Mouse (Mus musculus) kidney, embryonic 16.5 days (tissue): Measurements from ENCODE around the gene 4933406M09Rik. TPM values are rescaled to one million over a fixed set of nuclear protein-coding genes. Genes with fewer than 3 reads are reported as not detected.

Experiments used
- ATAC-seq: fragments of 200-750 bp; cut with Nextera tagmentation; 2 replicates; pipeline ENCODE4 v1.8.0; 2017; ENCODE audit warnings: moderate TSS enrichment; ENCODE audit not compliant: low FRiP score, low TSS enrichment
- H3K27ac ChIP-seq: fragments of 300-500 bp; sonication (generic); 2 replicates; pipeline ENCODE4 v1.5.1; 2014; ENCODE audit warnings: low read length
- H3K27me3 ChIP-seq: fragments of 300-500 bp; sonication (generic); 2 replicates; pipeline ENCODE4 v1.6.1; 2014; ENCODE audit warnings: low read length, control low read depth, mixed read lengths; ENCODE audit not compliant: insufficient read depth
- H3K36me3 ChIP-seq: fragments of 300-500 bp; sonication (generic); 2 replicates; pipeline ENCODE4 v1.6.1; 2014; ENCODE audit warnings: low read length, control low read depth, mixed read lengths; ENCODE audit not compliant: insufficient read depth
- H3K4me1 ChIP-seq: fragments of 300-500 bp; sonication (generic); 2 replicates; pipeline ENCODE4 v1.6.1; 2014; ENCODE audit warnings: low read length, control low read depth, mixed read lengths; ENCODE audit not compliant: insufficient read depth
- H3K4me2 ChIP-seq: fragments of 300-500 bp; sonication (generic); replicated peaks from 2 replicates; pipeline ENCODE4 v1.6.1; 2014; ENCODE audit warnings: low read depth, low read length
- H3K4me3 ChIP-seq: fragments of 300-500 bp; sonication (generic); 2 replicates; pipeline ENCODE4 v1.5.1; 2014; ENCODE audit warnings: mild to moderate bottlenecking, low read length
- H3K9ac ChIP-seq: fragments of 300-500 bp; sonication (generic); replicated peaks from 2 replicates; pipeline ENCODE4 v1.6.1; 2014; ENCODE audit warnings: low read length
- H3K9me3 ChIP-seq: fragments of 300-500 bp; sonication (generic); 2 replicates; pipeline ENCODE4 v1.6.1; 2016; ENCODE audit warnings: low read length, control low read depth
- WGBS: fragments of 180-500 bp; shearing (Covaris S2); extraction: QIAGEN DNeasy Blood & Tissue Kit; methylation state at CpG from one replicate; pipeline ENCODE4 v1.1.7; 2014; 5-methylcytosine and 5-hydroxymethylcytosine counted together
- polyA plus RNA-seq: library from polyadenylated mRNA; unstranded; fragments of >200 nt; fragmentation: Nextera tagmentation; extraction: Ambion mirVana; gene quantifications from 2 replicates; pipeline ENCODE4 v1.2.1, GENCODE M21; 2015

4933406M09Rik gene
- polyA plus RNA-seq, 1 experiment from 2014 or later: not detected

DNA sequence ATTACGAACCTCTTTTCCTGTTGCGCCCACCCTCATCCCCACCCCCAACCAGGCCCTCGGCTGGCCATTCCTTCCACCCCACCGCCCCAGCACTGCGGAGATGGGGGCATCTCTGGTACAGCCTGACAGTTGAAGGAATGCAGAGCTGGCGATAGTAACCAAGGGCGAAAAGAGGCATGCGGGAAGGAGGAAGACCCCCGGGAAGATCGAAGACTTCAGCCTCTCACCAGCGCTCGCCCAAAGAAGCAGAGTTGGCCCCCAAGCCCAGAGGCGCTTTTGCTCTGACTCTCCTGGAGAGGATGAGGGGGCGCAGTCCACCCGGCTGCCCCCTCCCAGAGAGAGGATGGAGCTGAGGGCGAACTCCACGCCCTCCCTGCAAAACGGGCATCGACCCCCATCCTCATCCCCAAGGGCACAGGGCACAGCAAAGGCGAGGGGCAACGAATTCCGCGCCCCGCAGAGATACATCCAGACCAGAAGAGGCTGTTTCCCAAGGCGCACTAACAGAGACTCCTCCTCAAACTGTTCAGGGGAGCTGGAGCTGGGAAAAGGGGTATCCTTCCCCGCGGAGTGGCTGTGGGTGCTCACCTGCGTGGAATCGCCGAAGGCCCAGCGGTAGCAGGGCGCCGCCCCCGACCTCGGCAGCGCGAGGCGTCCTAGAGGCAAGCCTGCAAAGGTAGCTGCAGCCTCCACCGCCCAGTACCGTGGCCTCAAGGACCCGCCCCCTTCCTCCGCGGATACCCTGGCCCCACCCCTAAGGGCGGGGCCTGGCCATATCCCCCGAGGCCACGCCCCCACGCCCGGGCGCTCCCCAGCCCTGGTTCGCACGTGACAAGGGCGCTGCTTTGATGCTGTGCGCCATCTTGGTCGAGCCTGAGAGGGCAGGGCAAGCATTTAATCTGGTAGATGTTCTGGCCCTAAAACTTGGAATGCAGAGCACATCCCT lies 41.5 kb upstream of the 4933406M09Rik start:
- no peak overlapping the region for H3K27ac ChIP-seq
- peaks cover 19% of the 10 kb centered on the region for H3K36me3 ChIP-seq
- WGBS: 2% methylated on average over 54 of the region's 54 CpGs
- H3K4me1 ChIP-seq: peaks cover 17% of the 10 kb centered on the region
- H3K9me3 ChIP-seq: no peaks in the 10 kb centered on the region
- H3K27me3 ChIP-seq: no peaks in the 10 kb centered on the region
- H3K4me2 ChIP-seq: peak overlapping the region; percentile 95
- H3K9ac ChIP-seq: peak overlapping the region; percentile 67
- peak; percentile 94 for ATAC-seq
- H3K4me3 ChIP-seq: peak overlapping the region; percentile 63

GRCm38 (mm10) chr1:134345075-134345474 lies 40.7 kb upstream of the 4933406M09Rik start:
- ATAC-seq: no peak
- 77% methylated on average over 4 of the region's 4 CpGs for WGBS
- Histone ChIP-seq H3K9me3 (no peaks in the 10 kb centered on the region), H3K4me2 (peak overlapping the region; percentile 95), H3K9ac (peak overlapping the region; percentile 36; the same call in 1 of the 2 replicates), H3K27ac (no peak overlapping the region), H3K27me3 (no peaks in the 10 kb centered on the region), H3K4me3 (peak overlapping the region; percentile 63), H3K4me1 (peaks cover 17% of the 10 kb centered on the region), H3K36me3 (peaks cover 26% of the 10 kb centered on the region)

DNA sequence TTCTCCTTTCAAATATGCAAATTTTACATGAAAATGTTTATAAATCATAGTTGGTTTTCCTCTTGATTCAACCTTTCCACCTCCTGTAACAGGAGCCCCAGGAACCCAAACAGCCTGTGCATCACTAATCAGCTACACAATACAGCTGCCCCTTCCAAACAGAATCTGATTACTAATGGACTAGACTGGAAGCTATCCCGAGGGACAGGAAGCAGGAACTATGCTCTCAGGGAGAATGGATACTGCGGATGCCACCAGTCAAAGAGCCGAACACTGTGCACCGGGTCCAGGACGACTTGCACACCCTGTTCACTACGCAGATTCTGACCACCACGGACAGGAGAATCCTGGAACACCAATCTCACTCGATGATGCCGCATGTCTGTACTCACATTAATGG lies 37.9 kb upstream of the 4933406M09Rik start:
- H3K27me3 ChIP-seq: no peaks in the 10 kb centered on the region
- no peak overlapping the region for H3K4me2 ChIP-seq
- peaks cover 51% of the 10 kb centered on the region for H3K36me3 ChIP-seq
- peaks cover 20% of the 10 kb centered on the region for H3K4me1 ChIP-seq
- no peak for ATAC-seq
- no peak overlapping the region for H3K9ac ChIP-seq
- H3K27ac ChIP-seq: no peak overlapping the region
- no peak overlapping the region for H3K4me3 ChIP-seq
- WGBS: 90% methylated on average over 9 of the region's 9 CpGs
- H3K9me3 ChIP-seq: no peaks in the 10 kb centered on the region

- 0 out of 2 replicates have a peak, but pooled peaks cover 7% of the 10 kb centered on the region for H3K4me1 ChIP-seq
- no peaks in the 10 kb centered on the region for H3K27me3 ChIP-seq
- H3K27ac ChIP-seq: peak overlapping the region; percentile 45; the same call in 1 of the 2 replicates
- no peak overlapping the region for H3K9ac ChIP-seq
- peaks cover 73% of the 10 kb centered on the region for H3K36me3 ChIP-seq
- H3K4me3 ChIP-seq: no peak overlapping the region
- 54% methylated on average over 2 of the region's 2 CpGs for WGBS
- ATAC-seq: peak; percentile 91
- no peaks in the 10 kb centered on the region for H3K9me3 ChIP-seq
- H3K4me2 ChIP-seq: no peak overlapping the region
Observed at GRCm38 (mm10) chr1:134353326-134353725, 32.4 kb upstream of the 4933406M09Rik start.

DNA sequence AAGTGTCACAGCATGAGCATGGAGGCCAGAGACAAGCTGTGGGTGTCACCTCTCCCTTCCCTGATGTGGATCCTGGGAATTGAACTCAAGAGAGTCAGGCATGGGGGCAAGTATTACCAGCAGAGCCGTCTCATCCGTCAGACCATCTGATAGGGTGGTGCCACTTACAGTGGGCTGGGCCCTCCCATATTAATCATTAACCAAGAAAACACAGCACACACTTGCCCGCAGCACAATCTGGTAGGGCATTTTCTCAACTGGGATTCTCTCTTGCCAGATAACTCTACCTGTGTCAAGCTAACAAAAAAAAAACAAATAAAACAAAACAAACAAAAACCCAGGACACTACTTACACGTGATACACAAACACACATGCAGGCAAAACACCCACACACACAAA lies 28.3 kb upstream of the 4933406M09Rik start:
- H3K27me3 ChIP-seq: no peaks in the 10 kb centered on the region
- WGBS: 70% methylated on average over 4 of the region's 4 CpGs
- no peak for ATAC-seq

DNA sequence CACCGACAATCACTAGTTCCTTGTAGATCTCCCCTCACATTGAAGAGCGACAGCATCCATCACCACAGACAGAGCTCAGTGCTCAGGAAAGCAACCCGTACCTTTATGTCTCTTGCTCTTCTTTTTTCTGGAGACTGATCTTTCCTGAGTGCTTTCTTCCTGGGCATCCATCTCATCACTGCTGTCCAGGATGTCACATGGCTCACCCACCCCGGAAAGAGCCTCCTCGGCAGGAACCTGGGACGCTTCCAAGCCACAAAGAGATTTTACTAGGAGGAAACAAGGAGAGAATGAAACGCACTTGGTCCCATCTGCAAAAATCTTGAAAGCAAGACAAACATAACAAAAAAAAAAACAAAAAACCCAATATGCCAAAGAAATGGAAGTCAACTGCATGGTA lies 25.1 kb upstream of the 4933406M09Rik start:
- H3K4me1 ChIP-seq: peaks cover 15% of the 10 kb centered on the region
- H3K4me3 ChIP-seq: peak overlapping the region; percentile 85
- WGBS: 76% methylated on average over 7 of the region's 7 CpGs
- H3K9me3 ChIP-seq: no peaks in the 10 kb centered on the region
- H3K27ac ChIP-seq: no peak overlapping the region
- H3K36me3 ChIP-seq: peaks cover 32% of the 10 kb centered on the region
- ATAC-seq: no peak
- peak overlapping the region; percentile 22; the same call in 1 of the 2 replicates for H3K9ac ChIP-seq
- peak overlapping the region; percentile 61 for H3K4me2 ChIP-seq
- H3K27me3 ChIP-seq: no peaks in the 10 kb centered on the region

More for the DNA sequence above, 28.3 kb upstream of the 4933406M09Rik start:
- Histone ChIP-seq H3K4me2 (no peak overlapping the region), H3K4me1 (peaks cover 20% of the 10 kb centered on the region), H3K4me3 (no peak overlapping the region), H3K9ac (no peak overlapping the region), H3K27ac (no peak overlapping the region), H3K36me3 (peaks cover 57% of the 10 kb centered on the region), H3K9me3 (no peaks in the 10 kb centered on the region)

GRCm38 (mm10) chr1:134361195-134361856 lies 24.4 kb upstream of the 4933406M09Rik start:
- Histone ChIP-seq H3K27me3 (no peaks in the 10 kb centered on the region), H3K36me3 (peaks cover 25% of the 10 kb centered on the region), H3K27ac (peak overlapping the region; percentile 41), H3K4me3 (peak overlapping the region; percentile 85), H3K4me2 (peak overlapping the region; percentile 61), H3K9me3 (no peaks in the 10 kb centered on the region), H3K4me1 (peaks cover 15% of the 10 kb centered on the region), H3K9ac (peak overlapping the region; percentile 90)
- under 1% methylated on average over 36 of the region's 44 CpGs for WGBS
- peak; percentile 91; the same call in 1 of the 2 replicates for ATAC-seq

DNA sequence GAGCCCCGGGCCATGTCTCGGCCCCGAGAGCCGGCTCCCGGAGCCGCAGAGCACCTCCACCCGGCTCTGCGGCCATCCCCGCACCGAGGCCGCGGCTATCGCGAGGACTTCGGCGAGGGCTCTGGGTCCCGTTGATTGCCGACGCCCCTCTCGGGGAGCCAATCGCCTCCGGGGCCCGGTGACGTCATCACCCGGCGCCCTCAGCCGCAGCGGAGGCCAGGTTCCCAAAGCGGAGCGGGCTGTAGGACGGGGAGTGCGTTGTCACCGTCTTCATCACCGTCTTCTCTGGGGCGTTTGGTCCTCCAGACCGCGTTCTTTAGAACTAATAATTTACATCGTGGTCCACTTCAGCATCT lies 23.9 kb upstream of the 4933406M09Rik start, which contains the start of gene Tmem183a:
Gene Tmem183a (minus strand): TSS at position 123 of the 356 bp plus-strand sequence.
- Histone ChIP-seq H3K9ac (peak within 1 kb of the TSS; percentile 90), H3K36me3 (peaks cover 23% of the 10 kb centered on the region), H3K27me3 (no peaks in the 10 kb centered on the region), H3K4me3 (peak within 1 kb of the TSS; percentile 85), H3K27ac (peak within 1 kb of the TSS; percentile 49), H3K4me1 (peaks cover 15% of the 10 kb centered on the region), H3K4me2 (peak within 1 kb of the TSS; percentile 84), H3K9me3 (no peaks in the 10 kb centered on the region)
- ATAC-seq: peak; percentile 98
- WGBS: under 1% methylated on average over 35 of the region's 38 CpGs

DNA sequence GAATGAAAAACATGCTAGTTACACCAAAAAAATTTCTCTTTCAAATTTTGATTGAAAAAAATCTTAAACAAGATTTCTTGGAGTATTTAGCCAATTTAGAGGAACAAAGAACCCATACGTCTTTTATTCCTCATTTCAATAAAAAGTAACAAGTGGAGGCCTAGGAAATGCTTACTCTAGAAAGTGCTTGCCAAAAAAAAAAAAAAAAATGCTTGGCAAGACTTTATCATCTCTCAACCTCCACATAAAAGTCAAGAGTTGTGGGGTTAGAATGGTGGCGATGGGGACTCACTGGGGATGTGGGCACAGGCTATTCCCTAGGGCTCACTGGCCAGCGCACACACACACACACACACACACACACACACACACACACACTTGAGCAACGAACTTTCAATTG lies 22.5 kb upstream of the 4933406M09Rik start:
- H3K4me3 ChIP-seq: no peak overlapping the region
- H3K9ac ChIP-seq: no peak overlapping the region
- peaks cover 14% of the 10 kb centered on the region for H3K36me3 ChIP-seq
- 78% methylated on average over 4 of the region's 4 CpGs for WGBS
- peaks cover 15% of the 10 kb centered on the region for H3K4me1 ChIP-seq
- H3K27ac ChIP-seq: no peak overlapping the region
- H3K9me3 ChIP-seq: no peaks in the 10 kb centered on the region
- ATAC-seq: no peak
- H3K4me2 ChIP-seq: no peak overlapping the region
- no peaks in the 10 kb centered on the region for H3K27me3 ChIP-seq
